Mouse (Mus musculus) liver, postnatal 0 days (tissue): ENCODE measurements around the gene Zfp622. TPM values are rescaled to one million over a fixed set of nuclear protein-coding genes. Genes with fewer than 3 reads are reported as not detected.

Source experiments
- ATAC-seq: fragments of 200-750 bp; cut with Nextera tagmentation; 2 replicates; pipeline ENCODE4 v1.8.0; 2017; ENCODE audit warnings: mild to moderate bottlenecking, moderate library complexity
- DNase-seq: peaks from one replicate; pipeline ENCODE4 v3.0.0-alpha.2; 2016
- H3K27ac ChIP-seq: fragments of 300-500 bp; sonication (generic); 2 replicates; pipeline ENCODE4 v1.5.1; 2014; ENCODE audit warnings: antibody characterized with exemption, moderate library complexity, mild to moderate bottlenecking, low read depth
- H3K27me3 ChIP-seq: fragments of 300-500 bp; sonication (generic); 2 replicates; pipeline ENCODE4 v1.6.1; 2014; ENCODE audit warnings: low read length, control low read depth, mixed read lengths; ENCODE audit not compliant: insufficient read depth
- H3K36me3 ChIP-seq: fragments of 300-500 bp; sonication (generic); replicated peaks from 2 replicates; pipeline ENCODE4 v1.6.1; 2014; ENCODE audit warnings: mild to moderate bottlenecking, control low read depth, low read length, moderate library complexity, mixed read lengths; ENCODE audit not compliant: insufficient read depth
- H3K4me1 ChIP-seq: fragments of 300-500 bp; sonication (generic); 2 replicates; pipeline ENCODE4 v1.6.1; 2014; ENCODE audit warnings: antibody characterized with exemption, mild to moderate bottlenecking, control low read depth; ENCODE audit not compliant: insufficient read depth
- H3K4me2 ChIP-seq: fragments of 300-500 bp; sonication (generic); 2 replicates; pipeline ENCODE4 v1.6.1; 2014; ENCODE audit warnings: low read depth, mild to moderate bottlenecking, low read length, moderate library complexity, mixed read lengths
- H3K4me3 ChIP-seq: fragments of 300-500 bp; sonication (generic); 2 replicates; pipeline ENCODE4 v1.5.1; 2014; ENCODE audit warnings: low read depth, low read length
- H3K9ac ChIP-seq: fragments of 300-500 bp; sonication (generic); replicated peaks from 2 replicates; pipeline ENCODE4 v1.6.1; 2014; ENCODE audit warnings: mild to moderate bottlenecking, moderate library complexity
- H3K9me3 ChIP-seq: fragments of 300-500 bp; sonication (generic); 2 replicates; pipeline ENCODE4 v1.6.1; 2016; ENCODE audit warnings: mild to moderate bottlenecking, control low read depth, low read length, mixed read lengths
- CTCF ChIP-seq: sonication (generic); IDR thresholded peaks from 2 replicates; pipeline ENCODE4 v1.5.1; 2016; ENCODE audit warnings: antibody characterized with exemption, low read depth
- EP300 ChIP-seq: IDR thresholded peaks from 2 replicates; pipeline ENCODE4 v1.6.1; 2016; ENCODE audit warnings: antibody characterized with exemption, low read depth, mild to moderate bottlenecking
- WGBS: fragments of 180-500 bp; shearing (Covaris S2); extraction: QIAGEN DNeasy Blood & Tissue Kit; methylation state at CpG from one replicate; pipeline ENCODE4 v1.1.7; 2014; ENCODE audit not compliant: insufficient replicate concordance; 5-methylcytosine and 5-hydroxymethylcytosine counted together
- polyA plus RNA-seq: library from polyadenylated mRNA; unstranded; fragments of >200 nt; fragmentation: Nextera tagmentation; extraction: Ambion mirVana; gene quantifications from 2 replicates; pipeline ENCODE4 v1.2.1, GENCODE M21; 2015

Zfp622 gene
- polyA plus RNA-seq, 1 experiment from 2014 or later, result 9.8 TPM

GRCm38 (mm10) chr15:25943386-25944137 is 40.6 kb upstream of the Zfp622 start:
- 75% methylated on average over 15 of the region's 15 CpGs for WGBS
- TF ChIP-seq CTCF, result no peak
- no peak for TF ChIP-seq EP300
- Histone ChIP-seq H3K4me3 (peak overlapping the region; percentile 45), H3K4me2 (peak overlapping the region; percentile 53), H3K4me1 (peaks cover 15% of the 10 kb centered on the region), H3K9me3 (no peaks in the 10 kb centered on the region), H3K27ac (no peak overlapping the region), H3K36me3 (0 out of 2 replicates have a peak, but pooled peaks cover 3% of the 10 kb centered on the region), H3K27me3 (no peaks in the 10 kb centered on the region), H3K9ac (peak overlapping the region; percentile 13)
- DNase-seq (no peak), ATAC-seq (no peak)

GRCm38 (mm10) chr15:25945224-25945623 is 38.9 kb upstream of the Zfp622 start:
- Histone ChIP-seq H3K9me3 (no peaks in the 10 kb centered on the region), H3K27me3 (no peaks in the 10 kb centered on the region), H3K4me1 (peaks cover 19% of the 10 kb centered on the region), H3K4me2 (no peak overlapping the region), H3K9ac (no peak overlapping the region), H3K27ac (peak overlapping the region; percentile 81), H3K4me3 (no peak overlapping the region), H3K36me3 (0 out of 2 replicates have a peak, but pooled peaks cover 3% of the 10 kb centered on the region)
- TF ChIP-seq EP300 (peak; percentile 84), CTCF (no peak)
- peak; percentile 70 for DNase-seq
- ATAC-seq, result peak; percentile 79
- WGBS, result 62% methylated on average over 8 of the region's 8 CpGs

GRCm38 (mm10) chr15:25946482-25946881 is 37.7 kb upstream of the Zfp622 start:
- DNase-seq (no peak), ATAC-seq (no peak)
- no peak overlapping the region for H3K4me3 ChIP-seq
- H3K9me3 ChIP-seq, result no peaks in the 10 kb centered on the region
- H3K36me3 ChIP-seq, result 0 out of 2 replicates have a peak, but pooled peaks cover 3% of the 10 kb centered on the region
- peak overlapping the region; percentile 55; the same call in 1 of the 2 replicates for H3K27ac ChIP-seq
- 85% methylated on average over 7 of the region's 7 CpGs for WGBS
- peaks cover 28% of the 10 kb centered on the region for H3K4me1 ChIP-seq
- H3K9ac ChIP-seq, result no peak overlapping the region
- no peak for TF ChIP-seq EP300
- no peak for TF ChIP-seq CTCF
- H3K4me2 ChIP-seq, result no peak overlapping the region
- H3K27me3 ChIP-seq, result no peaks in the 10 kb centered on the region

- H3K9ac ChIP-seq, result no peak overlapping the region
- DNase-seq, result no peak
- H3K4me3 ChIP-seq, result no peak overlapping the region
- peaks cover 28% of the 10 kb centered on the region for H3K4me1 ChIP-seq
- no peaks in the 10 kb centered on the region for H3K27me3 ChIP-seq
- no peak for ATAC-seq
- H3K9me3 ChIP-seq, result no peaks in the 10 kb centered on the region
- H3K4me2 ChIP-seq, result no peak overlapping the region
- WGBS, result 63% methylated on average over 8 of the region's 8 CpGs
- H3K36me3 ChIP-seq, result 0 out of 2 replicates have a peak, but pooled peaks cover 3% of the 10 kb centered on the region
- peak overlapping the region; percentile 26; the same call in 1 of the 2 replicates for H3K27ac ChIP-seq
- TF ChIP-seq EP300 (no peak), CTCF (no peak)
Measured at GRCm38 (mm10) chr15:25947383-25947782, 36.8 kb upstream of the Zfp622 start.

- no peak overlapping the region for H3K4me3 ChIP-seq
- DNase-seq, result no peak
- ATAC-seq, result peak; percentile 7; the same call in 1 of the 2 replicates
Measured at GRCm38 (mm10) chr15:25948257-25949223, 35.6 kb upstream of the Zfp622 start.

GRCm38 (mm10) chr15:25949696-25950095 is 34.5 kb upstream of the Zfp622 start:
- Histone ChIP-seq H3K36me3 (0 out of 2 replicates have a peak, but pooled peaks cover 3% of the 10 kb centered on the region), H3K27me3 (no peaks in the 10 kb centered on the region), H3K4me1 (peaks cover 18% of the 10 kb centered on the region), H3K9me3 (no peaks in the 10 kb centered on the region), H3K4me2 (no peak overlapping the region), H3K27ac (no peak overlapping the region), H3K9ac (no peak overlapping the region), H3K4me3 (no peak overlapping the region)
- no peak for DNase-seq
- TF ChIP-seq CTCF (no peak), EP300 (no peak)
- 85% methylated on average over 9 of the region's 9 CpGs for WGBS
- ATAC-seq, result no peak

More at GRCm38 (mm10) chr15:25948257-25949223, 35.6 kb upstream of the Zfp622 start:
- 0 out of 2 replicates have a peak, but pooled peaks cover 3% of the 10 kb centered on the region for H3K36me3 ChIP-seq
- no peak overlapping the region; the same call in 1 of the 2 replicates for H3K4me2 ChIP-seq
- TF ChIP-seq CTCF, result no peak
- peak; percentile 72 for TF ChIP-seq EP300
- no peaks in the 10 kb centered on the region for H3K9me3 ChIP-seq
- H3K9ac ChIP-seq, result no peak overlapping the region
- H3K4me1 ChIP-seq, result peaks cover 20% of the 10 kb centered on the region
- no peaks in the 10 kb centered on the region for H3K27me3 ChIP-seq
- peak overlapping the region; percentile 26; the same call in 1 of the 2 replicates for H3K27ac ChIP-seq
- 76% methylated on average over 26 of the region's 26 CpGs for WGBS
